Mouse (Mus musculus): ENCODE measurements around the gene Zdhhc6. TPM values are rescaled to one million over a fixed set of nuclear protein-coding genes. Genes with fewer than 3 reads are reported as not detected.

Zdhhc6 gene
- polyA plus RNA-seq, 1 experiment: 810 TPM

DNA sequence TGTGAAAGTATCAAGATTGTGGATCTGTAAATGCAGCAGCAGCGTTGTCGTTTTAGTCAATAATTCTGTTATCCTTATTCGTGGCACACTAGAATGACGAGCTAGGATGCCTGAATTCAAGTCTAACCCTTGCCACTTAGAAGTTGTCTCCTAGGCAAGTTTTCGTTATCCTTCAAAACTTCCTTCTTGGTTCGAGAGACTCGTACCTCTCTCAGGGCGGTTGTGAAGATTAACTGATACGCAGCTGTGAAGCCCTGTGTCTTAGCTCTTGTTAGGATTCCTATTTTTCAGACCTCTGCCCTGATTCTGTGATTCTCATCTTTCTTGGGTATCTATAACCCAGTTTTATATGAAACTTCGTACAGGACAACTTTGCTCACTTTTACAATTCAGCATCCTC is 1.1 kb upstream of the Zdhhc6 start:
- Histone ChIP-seq H3K27ac (ENCODE audit: insufficient read depth, low read depth, low read length) (no peak overlapping the region), H3K4me1 (ENCODE audit: control insufficient read depth, insufficient read depth, low read length) (peaks cover 2% of the 10 kb centered on the region; the same call in 1 of the 2 replicates), H3K4me3 (ENCODE audit: insufficient read depth, low read depth, low read length) (no peak overlapping the region)
- no peak for TF ChIP-seq CTCF (IDR thresholded peaks at IDR 0.05; ENCODE audit: insufficient read depth, low read depth, low read length)
- WGBS: 34% methylated on average over 10 of the region's 10 CpGs

DNA sequence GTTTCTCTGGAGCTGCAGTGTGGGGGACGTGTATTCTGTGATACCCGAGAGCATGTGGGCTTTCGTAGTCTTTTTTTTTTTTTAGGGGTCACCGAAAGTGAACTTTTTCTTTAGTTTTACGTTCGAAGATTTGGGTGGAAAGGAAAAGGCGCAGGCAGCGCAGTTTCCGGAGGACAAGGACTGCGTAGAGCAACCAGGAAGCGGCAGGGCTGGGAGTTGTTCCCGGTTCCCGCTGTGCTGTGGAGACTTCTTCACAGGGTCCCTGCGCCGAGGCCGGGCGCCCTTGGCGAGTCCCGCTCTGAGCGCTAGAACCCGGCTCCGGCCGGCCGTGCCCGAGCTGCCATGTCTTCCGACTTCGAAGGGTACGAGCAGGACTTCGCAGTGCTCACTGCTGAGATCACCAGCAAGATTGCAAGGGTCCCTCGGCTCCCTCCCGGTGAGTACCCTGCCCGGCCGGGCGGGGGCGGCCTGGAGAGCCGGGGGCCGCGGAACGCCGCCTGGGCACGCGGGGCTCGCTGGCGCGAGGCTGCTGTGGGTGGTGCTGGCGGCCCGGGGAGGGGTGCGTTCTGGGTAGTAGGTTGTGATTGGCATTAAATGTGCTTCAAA is 380 bp upstream of the Zdhhc6 start, which contains the start of gene Vti1a:
Gene Vti1a, plus strand, starts transcription at position 187 of the 606 bp plus-strand sequence.
- H3K4me1 ChIP-seq (ENCODE audit: control insufficient read depth, insufficient read depth, low read length): peaks cover 2% of the 10 kb centered on the region; the same call in 1 of the 2 replicates
- peak within 1 kb of the TSS; percentile 78 for H3K27ac ChIP-seq (ENCODE audit: insufficient read depth, low read depth, low read length)
- peak within 1 kb of the TSS; percentile 94 for H3K4me3 ChIP-seq (ENCODE audit: insufficient read depth, low read depth, low read length)
- under 1% methylated on average over 48 of the region's 48 CpGs for WGBS
- TF ChIP-seq CTCF (IDR thresholded peaks at IDR 0.05; ENCODE audit: insufficient read depth, low read depth, low read length) (peak; percentile 58; the same call in 1 of the 2 replicates), POLR2A (IDR thresholded peaks at IDR 0.05; ENCODE audit: insufficient read depth, low read depth, low read length) (peak; percentile 54)

DNA sequence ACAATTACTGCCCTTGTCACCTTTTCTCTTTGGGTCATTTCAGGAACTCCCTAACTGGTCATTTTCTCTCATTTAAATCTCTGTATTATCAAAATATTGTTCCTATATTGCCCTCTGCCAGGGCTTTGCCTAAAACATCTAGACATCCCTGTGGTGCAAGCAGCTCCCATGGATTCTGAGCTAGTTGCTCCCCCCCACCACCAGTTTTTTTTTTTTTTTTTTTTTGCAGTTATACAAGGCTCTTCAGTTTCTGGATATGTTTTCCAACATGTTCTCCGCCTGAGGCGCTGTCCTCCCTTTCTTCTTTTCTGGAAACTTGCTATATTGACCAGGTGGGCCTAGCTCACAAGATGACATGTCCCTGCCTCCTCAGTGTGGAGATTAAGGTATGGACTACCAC is 2.2 kb downstream of the Zdhhc6 start:
- no peaks in the 10 kb centered on the region for H3K4me1 ChIP-seq (ENCODE audit: control insufficient read depth, insufficient read depth, low read length)
- no peak overlapping the region for H3K27ac ChIP-seq (ENCODE audit: insufficient read depth, low read depth, low read length)
- H3K4me3 ChIP-seq (ENCODE audit: insufficient read depth, low read depth, low read length): no peak overlapping the region
- 88% methylated on average over 2 of the region's 2 CpGs for WGBS
- TF ChIP-seq POLR2A (IDR thresholded peaks at IDR 0.05; ENCODE audit: insufficient read depth, low read depth, low read length) (no peak), CTCF (IDR thresholded peaks at IDR 0.05; ENCODE audit: insufficient read depth, low read depth, low read length) (no peak)

DNA sequence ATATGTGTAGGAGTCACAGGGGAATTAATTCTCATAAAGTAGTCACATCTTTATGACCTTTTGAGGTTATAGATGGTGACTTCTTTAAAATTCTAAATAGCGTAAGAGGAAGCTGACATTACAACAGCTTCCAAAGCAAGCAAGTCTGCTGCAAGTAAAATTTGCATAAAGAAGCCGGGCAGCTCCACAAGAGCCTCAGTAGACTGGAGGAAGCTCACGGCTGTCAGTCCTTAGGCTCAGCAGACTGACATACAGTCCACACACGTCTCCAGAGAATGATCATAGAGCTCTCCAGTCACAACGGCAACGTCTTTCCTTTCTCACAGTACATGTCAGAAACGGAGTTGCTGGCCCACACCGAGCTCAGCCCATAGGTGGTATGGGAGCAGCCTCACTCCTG is 4.0 kb downstream of the Zdhhc6 start:
- Histone ChIP-seq H3K4me3 (ENCODE audit: insufficient read depth, low read depth, low read length) (no peak overlapping the region), H3K27ac (ENCODE audit: insufficient read depth, low read depth, low read length) (no peak overlapping the region), H3K4me1 (ENCODE audit: control insufficient read depth, insufficient read depth, low read length) (no peaks in the 10 kb centered on the region)
- TF ChIP-seq CTCF (IDR thresholded peaks at IDR 0.05; ENCODE audit: insufficient read depth, low read depth, low read length): no peak
- TF ChIP-seq POLR2A (IDR thresholded peaks at IDR 0.05; ENCODE audit: insufficient read depth, low read depth, low read length): no peak
- 91% methylated on average over 8 of the region's 8 CpGs for WGBS

DNA sequence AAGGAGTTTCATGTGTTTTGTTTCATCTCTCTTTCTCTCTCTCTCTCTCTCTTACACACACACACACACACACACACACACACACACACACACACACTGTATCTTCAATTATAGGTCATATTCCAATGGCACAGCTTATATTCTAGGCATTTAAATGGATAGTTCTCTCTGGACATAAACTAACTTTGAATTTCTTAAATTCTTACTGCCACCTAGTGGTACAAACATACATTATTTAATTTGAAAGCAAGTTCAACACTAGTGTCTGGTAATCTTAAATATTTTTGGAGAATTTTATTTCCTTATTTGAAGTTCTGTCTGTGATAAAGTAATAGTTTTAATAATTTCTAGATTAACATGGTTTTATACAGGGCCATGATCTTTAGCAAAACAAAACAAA is 10.8 kb downstream of the Zdhhc6 start:
- TF ChIP-seq POLR2A (IDR thresholded peaks at IDR 0.05; ENCODE audit: insufficient read depth, low read depth, low read length): no peak
- TF ChIP-seq CTCF (IDR thresholded peaks at IDR 0.05; ENCODE audit: insufficient read depth, low read depth, low read length): no peak
- H3K4me3 ChIP-seq (ENCODE audit: insufficient read depth, low read depth, low read length): no peak overlapping the region
- H3K4me1 ChIP-seq (ENCODE audit: control insufficient read depth, insufficient read depth, low read length): no peaks in the 10 kb centered on the region
- no peak overlapping the region for H3K27ac ChIP-seq (ENCODE audit: insufficient read depth, low read depth, low read length)

DNA sequence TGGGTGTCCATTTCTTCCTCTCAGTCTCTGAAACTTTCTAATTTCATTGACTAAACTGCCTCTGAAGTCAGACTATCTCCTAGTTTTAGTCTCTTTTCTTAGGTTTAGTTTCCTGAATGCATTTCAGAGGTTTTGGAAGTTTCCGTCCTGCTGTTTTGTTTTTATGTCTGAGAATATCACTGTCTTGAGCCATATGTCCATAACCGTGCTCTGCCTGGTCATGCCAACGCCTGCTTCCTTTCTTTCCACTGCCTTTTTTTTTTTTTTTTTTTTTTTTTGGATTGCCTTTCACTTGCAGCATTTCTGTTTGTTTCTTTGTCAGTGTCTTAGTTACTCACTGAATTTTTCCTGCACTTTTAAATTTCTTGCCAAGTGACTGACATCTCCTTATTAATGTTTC is 15.3 kb downstream of the Zdhhc6 start:
- no peak overlapping the region for H3K4me3 ChIP-seq (ENCODE audit: insufficient read depth, low read depth, low read length)
- TF ChIP-seq CTCF (IDR thresholded peaks at IDR 0.05; ENCODE audit: insufficient read depth, low read depth, low read length) (no peak), POLR2A (IDR thresholded peaks at IDR 0.05; ENCODE audit: insufficient read depth, low read depth, low read length) (no peak)
- H3K27ac ChIP-seq (ENCODE audit: insufficient read depth, low read depth, low read length): no peak overlapping the region
- 89% methylated on average over 3 of the region's 3 CpGs for whole genome bisulfite sequencing
- no peaks in the 10 kb centered on the region for H3K4me1 ChIP-seq (ENCODE audit: control insufficient read depth, insufficient read depth, low read length)

DNA sequence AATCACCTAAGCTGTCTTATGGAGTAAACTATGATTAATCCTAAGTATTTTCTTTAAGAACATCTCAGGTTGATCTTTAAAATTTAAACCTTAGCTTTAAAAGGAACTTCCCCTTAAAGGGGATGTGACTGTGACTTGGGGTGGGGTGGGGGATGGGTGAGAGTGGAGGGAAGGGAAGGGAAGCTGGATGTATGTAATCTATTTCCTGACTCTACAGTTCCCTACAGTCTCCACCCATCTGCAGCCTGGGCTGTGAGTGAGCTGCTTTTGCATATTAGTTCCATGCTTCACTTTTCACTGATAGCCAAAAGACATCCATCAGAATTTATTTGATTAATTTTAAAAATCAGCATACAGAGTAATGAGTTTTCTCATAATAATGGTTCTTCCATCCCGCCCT is 16.5 kb downstream of the Zdhhc6 start:
- no peak overlapping the region for H3K4me3 ChIP-seq (ENCODE audit: insufficient read depth, low read depth, low read length)
- WGBS: 88% methylated on average over 1 of the region's 1 CpGs
- H3K27ac ChIP-seq (ENCODE audit: insufficient read depth, low read depth, low read length): no peak overlapping the region
- H3K4me1 ChIP-seq (ENCODE audit: control insufficient read depth, insufficient read depth, low read length): no peaks in the 10 kb centered on the region
- TF ChIP-seq CTCF (IDR thresholded peaks at IDR 0.05; ENCODE audit: insufficient read depth, low read depth, low read length) (no peak), POLR2A (IDR thresholded peaks at IDR 0.05; ENCODE audit: insufficient read depth, low read depth, low read length) (no peak)

DNA sequence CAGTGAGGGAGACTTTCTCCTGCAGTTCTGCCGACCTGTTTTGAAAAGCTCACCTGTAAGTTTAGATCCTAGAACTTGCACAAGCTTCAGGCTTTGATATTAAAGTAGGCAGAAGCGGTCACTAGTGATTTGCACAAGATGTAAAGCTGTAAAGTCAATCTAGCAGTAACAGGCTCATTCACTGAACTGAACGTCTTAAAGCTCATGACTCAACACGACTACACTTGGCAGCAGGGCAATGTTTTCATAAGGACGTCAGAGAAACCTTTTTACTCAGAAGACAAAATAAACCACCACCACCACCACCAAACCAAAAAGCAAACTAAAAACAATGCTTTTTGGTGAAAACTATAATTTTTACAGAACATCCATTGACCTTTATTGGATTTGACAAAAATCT is 17.9 kb downstream of the Zdhhc6 start:
- WGBS: 74% methylated on average over 5 of the region's 5 CpGs
- no peaks in the 10 kb centered on the region for H3K4me1 ChIP-seq (ENCODE audit: control insufficient read depth, insufficient read depth, low read length)
- H3K27ac ChIP-seq (ENCODE audit: insufficient read depth, low read depth, low read length): no peak overlapping the region
- H3K4me3 ChIP-seq (ENCODE audit: insufficient read depth, low read depth, low read length): no peak overlapping the region
- TF ChIP-seq CTCF (IDR thresholded peaks at IDR 0.05; ENCODE audit: insufficient read depth, low read depth, low read length) (no peak), POLR2A (IDR thresholded peaks at IDR 0.05; ENCODE audit: insufficient read depth, low read depth, low read length) (no peak)

DNA sequence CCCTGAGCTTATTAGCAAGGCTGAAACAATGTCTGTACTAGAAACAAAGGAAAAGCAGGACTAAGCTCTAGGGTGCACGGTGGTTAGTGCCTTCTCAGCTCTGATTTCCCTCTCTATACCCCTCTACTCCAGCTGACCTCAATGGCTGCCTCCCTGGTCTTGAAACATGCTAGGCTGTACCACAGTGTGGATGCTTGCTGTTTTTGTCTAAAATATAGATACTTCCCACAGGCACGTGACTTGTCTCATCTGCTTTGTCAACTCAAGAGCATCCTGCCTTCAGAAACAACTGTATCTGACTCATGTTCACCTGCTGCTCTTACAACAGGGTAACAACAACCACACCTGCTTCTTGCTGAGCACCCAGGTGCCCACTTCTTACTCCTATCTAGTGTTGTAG is 18.3 kb downstream of the Zdhhc6 start:
- 92% methylated on average over 2 of the region's 2 CpGs for WGBS

DNA sequence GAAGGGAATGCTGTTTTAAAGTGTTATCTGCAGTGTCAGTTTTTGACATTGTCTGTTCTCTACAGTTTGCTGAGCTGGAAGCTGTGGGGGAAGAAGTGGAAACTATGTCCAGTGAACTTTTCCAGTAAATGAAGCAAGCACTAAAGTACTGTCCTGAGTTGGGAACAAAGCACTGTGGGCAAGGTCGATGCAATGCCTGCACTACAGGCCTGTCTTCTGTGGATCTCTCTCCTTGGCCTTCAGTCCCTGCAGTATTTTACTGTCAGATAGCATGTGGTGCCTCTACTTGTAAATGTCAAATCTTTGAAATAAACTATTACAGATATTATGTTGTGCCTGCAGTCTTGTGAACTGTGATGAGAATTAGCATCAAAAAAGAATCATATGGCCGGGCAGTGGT is 19.5 kb downstream of the Zdhhc6 start:
- Histone ChIP-seq H3K27ac (ENCODE audit: insufficient read depth, low read depth, low read length) (no peak overlapping the region), H3K4me3 (ENCODE audit: insufficient read depth, low read depth, low read length) (no peak overlapping the region), H3K4me1 (ENCODE audit: control insufficient read depth, insufficient read depth, low read length) (no peaks in the 10 kb centered on the region)
- WGBS: 88% methylated on average over 2 of the region's 2 CpGs
- TF ChIP-seq CTCF (IDR thresholded peaks at IDR 0.05; ENCODE audit: insufficient read depth, low read depth, low read length): no peak
- no peak for TF ChIP-seq POLR2A (IDR thresholded peaks at IDR 0.05; ENCODE audit: insufficient read depth, low read depth, low read length)

More for the DNA sequence above, 18.3 kb downstream of the Zdhhc6 start:
- no peaks in the 10 kb centered on the region for H3K4me1 ChIP-seq (ENCODE audit: control insufficient read depth, insufficient read depth, low read length)
- H3K27ac ChIP-seq (ENCODE audit: insufficient read depth, low read depth, low read length): no peak overlapping the region
- no peak overlapping the region for H3K4me3 ChIP-seq (ENCODE audit: insufficient read depth, low read depth, low read length)
- TF ChIP-seq CTCF (IDR thresholded peaks at IDR 0.05; ENCODE audit: insufficient read depth, low read depth, low read length) (no peak), POLR2A (IDR thresholded peaks at IDR 0.05; ENCODE audit: insufficient read depth, low read depth, low read length) (no peak)

Data from olfactory bulb, adult 2 months (tissue).